Mouse (Mus musculus) embryonic facial prominence, embryonic 12.5 days (tissue): ENCODE measurements around the gene Hoxb7. TPM values are rescaled to one million over a fixed set of nuclear protein-coding genes. Genes with fewer than 3 reads are reported as not detected.

ENCODE experiments used
- ATAC-seq: fragments of 200-750 bp; cut with Nextera tagmentation; 2 replicates; pipeline ENCODE4 v1.8.0; 2017; ENCODE audit not compliant: insufficient number of reproducible peaks, insufficient read depth, low FRiP score, low TSS enrichment
- H3K27ac ChIP-seq: fragments of 300-500 bp; sonication (generic); 2 replicates; pipeline ENCODE4 v1.5.1; 2016; ENCODE audit warnings: mild to moderate bottlenecking
- H3K27me3 ChIP-seq: fragments of 300-500 bp; sonication (generic); 2 replicates; pipeline ENCODE4 v1.6.1; 2016; ENCODE audit warnings: mild to moderate bottlenecking, moderate library complexity
- H3K36me3 ChIP-seq: fragments of 300-500 bp; sonication (generic); 2 replicates; pipeline ENCODE4 v1.6.1; 2016; ENCODE audit warnings: mild to moderate bottlenecking
- H3K4me1 ChIP-seq: fragments of 300-500 bp; sonication (generic); 2 replicates; pipeline ENCODE4 v1.6.1; 2016
- H3K4me2 ChIP-seq: fragments of 300-500 bp; sonication (generic); replicated peaks from 2 replicates; pipeline ENCODE4 v1.6.1; 2016; ENCODE audit warnings: mild to moderate bottlenecking, moderate library complexity
- H3K4me3 ChIP-seq: fragments of 300-500 bp; sonication (generic); 2 replicates; pipeline ENCODE4 v1.5.1; 2016; ENCODE audit warnings: mild to moderate bottlenecking
- H3K9ac ChIP-seq: fragments of 300-500 bp; sonication (generic); 2 replicates; pipeline ENCODE4 v1.6.1; 2016; ENCODE audit warnings: mild to moderate bottlenecking, moderate library complexity
- H3K9me3 ChIP-seq: fragments of 300-500 bp; sonication (generic); 2 replicates; pipeline ENCODE4 v1.6.1; 2016; ENCODE audit warnings: mild to moderate bottlenecking, moderate library complexity
- WGBS: fragments of 180-500 bp; shearing (Covaris S2); methylation state at CpG from one replicate; pipeline ENCODE4 v1.1.7; 2016; 5-methylcytosine and 5-hydroxymethylcytosine counted together
- polyA plus RNA-seq: library from polyadenylated mRNA; unstranded; fragments of >200 nt; fragmentation: Nextera tagmentation; extraction: Ambion mirVana; gene quantifications from 2 replicates; pipeline ENCODE4 v1.2.1, GENCODE M21; 2016

The Hoxb7 gene
- not detected in 2 replicates for polyA plus RNA-seq

- WGBS: 1% methylated on average over 43 of the region's 43 CpGs
- Histone ChIP-seq H3K4me1 (0 out of 2 replicates have a peak, but pooled peaks cover 3% of the 10 kb centered on the region), H3K9me3 (no peaks in the 10 kb centered on the region), H3K36me3 (no peaks in the 10 kb centered on the region), H3K4me3 (0 out of 2 replicates have a peak within 1 kb of the TSS, but pooled peaks have one; percentile 7), H3K9ac (no peak within 1 kb of the TSS), H3K27me3 (peaks cover 99% of the 10 kb centered on the region), H3K27ac (no peak within 1 kb of the TSS), H3K4me2 (peak within 1 kb of the TSS; percentile 21; the same call in 1 of the 2 replicates)
- ATAC-seq: no peak
Observed at GRCm38 (mm10) chr11:96285771-96286738, at the start of gene Hoxb7. Gene Hoxb7 (plus strand): TSS chr11:96286623.

GRCm38 (mm10) chr11:96240211-96240610, 46.2 kb upstream of the Hoxb7 start:
- Histone ChIP-seq H3K9me3 (no peaks in the 10 kb centered on the region), H3K4me2 (no peak overlapping the region), H3K4me1 (no peaks in the 10 kb centered on the region), H3K4me3 (no peak overlapping the region), H3K9ac (no peak overlapping the region), H3K27ac (no peak overlapping the region), H3K27me3 (peaks cover 24% of the 10 kb centered on the region), H3K36me3 (no peaks in the 10 kb centered on the region)
- no peak for ATAC-seq
- 1% methylated on average over 7 of the region's 7 CpGs for WGBS

GRCm38 (mm10) chr11:96250901-96251300, 35.5 kb upstream of the Hoxb7 start:
- 2% methylated on average over 12 of the region's 14 CpGs for WGBS

GRCm38 (mm10) chr11:96251480-96252031, 34.9 kb upstream of the Hoxb7 start:
- Histone ChIP-seq H3K4me2 (no peak overlapping the region), H3K9me3 (no peaks in the 10 kb centered on the region), H3K4me1 (no peaks in the 10 kb centered on the region), H3K4me3 (no peak overlapping the region), H3K9ac (no peak overlapping the region), H3K27ac (no peak overlapping the region), H3K27me3 (peaks cover 92% of the 10 kb centered on the region), H3K36me3 (no peaks in the 10 kb centered on the region)
- 2% methylated on average over 46 of the region's 46 CpGs for WGBS
- no peak for ATAC-seq

More at GRCm38 (mm10) chr11:96250901-96251300, 35.5 kb upstream of the Hoxb7 start:
- H3K4me1 ChIP-seq: no peaks in the 10 kb centered on the region
- peaks cover 85% of the 10 kb centered on the region for H3K27me3 ChIP-seq
- H3K27ac ChIP-seq: no peak overlapping the region
- H3K9me3 ChIP-seq: no peaks in the 10 kb centered on the region
- H3K4me3 ChIP-seq: no peak overlapping the region
- ATAC-seq: no peak
- no peak overlapping the region for H3K9ac ChIP-seq
- no peak overlapping the region for H3K4me2 ChIP-seq
- no peaks in the 10 kb centered on the region for H3K36me3 ChIP-seq

- Histone ChIP-seq H3K4me1 (no peaks in the 10 kb centered on the region), H3K4me3 (no peak overlapping the region), H3K27me3 (peaks cover 95% of the 10 kb centered on the region), H3K36me3 (no peaks in the 10 kb centered on the region), H3K27ac (no peak overlapping the region), H3K9me3 (no peaks in the 10 kb centered on the region), H3K9ac (no peak overlapping the region), H3K4me2 (no peak overlapping the region)
- 2% methylated on average over 12 of the region's 12 CpGs for WGBS
- ATAC-seq: no peak
Observed at GRCm38 (mm10) chr11:96252541-96253120, 33.8 kb upstream of the Hoxb7 start.

GRCm38 (mm10) chr11:96254221-96254620, 32.2 kb upstream of the Hoxb7 start:
- Histone ChIP-seq H3K4me1 (no peaks in the 10 kb centered on the region), H3K9me3 (no peaks in the 10 kb centered on the region), H3K9ac (no peak overlapping the region), H3K27ac (no peak overlapping the region), H3K4me3 (no peak overlapping the region), H3K27me3 (peaks cover 99% of the 10 kb centered on the region), H3K4me2 (no peak overlapping the region), H3K36me3 (no peaks in the 10 kb centered on the region)
- ATAC-seq: no peak
- 2% methylated on average over 11 of the region's 11 CpGs for WGBS

GRCm38 (mm10) chr11:96255111-96255995, 31.1 kb upstream of the Hoxb7 start:
- Histone ChIP-seq H3K4me2 (no peak overlapping the region), H3K4me3 (no peak overlapping the region), H3K36me3 (no peaks in the 10 kb centered on the region), H3K27ac (no peak overlapping the region), H3K9ac (no peak overlapping the region), H3K4me1 (no peaks in the 10 kb centered on the region), H3K27me3 (peaks cover 99% of the 10 kb centered on the region), H3K9me3 (no peaks in the 10 kb centered on the region)
- ATAC-seq: no peak
- WGBS: 1% methylated on average over 39 of the region's 39 CpGs

GRCm38 (mm10) chr11:96255996-96256445, 30.4 kb upstream of the Hoxb7 start:
- ATAC-seq: no peak
- Histone ChIP-seq H3K4me2 (no peak overlapping the region), H3K4me1 (no peaks in the 10 kb centered on the region), H3K27ac (no peak overlapping the region), H3K36me3 (no peaks in the 10 kb centered on the region), H3K4me3 (no peak overlapping the region), H3K9me3 (no peaks in the 10 kb centered on the region), H3K27me3 (peaks cover 99% of the 10 kb centered on the region), H3K9ac (no peak overlapping the region)
- WGBS: 2% methylated on average over 14 of the region's 14 CpGs

- H3K36me3 ChIP-seq: no peaks in the 10 kb centered on the region
- H3K27me3 ChIP-seq: peaks cover 99% of the 10 kb centered on the region
- no peak overlapping the region for H3K4me2 ChIP-seq
- ATAC-seq: no peak
- H3K9me3 ChIP-seq: no peaks in the 10 kb centered on the region
- H3K4me3 ChIP-seq: no peak overlapping the region
- no peak overlapping the region for H3K27ac ChIP-seq
- WGBS: 20% methylated on average over 2 of the region's 2 CpGs
- H3K9ac ChIP-seq: no peak overlapping the region
- H3K4me1 ChIP-seq: no peaks in the 10 kb centered on the region
Observed at GRCm38 (mm10) chr11:96257141-96257540, 29.3 kb upstream of the Hoxb7 start.

GRCm38 (mm10) chr11:96259038-96259437, 27.4 kb upstream of the Hoxb7 start:
- H3K36me3 ChIP-seq: no peaks in the 10 kb centered on the region
- no peak overlapping the region for H3K4me2 ChIP-seq
- ATAC-seq: no peak
- H3K4me1 ChIP-seq: no peaks in the 10 kb centered on the region
- H3K4me3 ChIP-seq: no peak overlapping the region
- H3K27ac ChIP-seq: no peak overlapping the region
- H3K9ac ChIP-seq: no peak overlapping the region
- H3K9me3 ChIP-seq: no peaks in the 10 kb centered on the region
- WGBS: 3% methylated on average over 2 of the region's 2 CpGs
- peaks cover 99% of the 10 kb centered on the region for H3K27me3 ChIP-seq

GRCm38 (mm10) chr11:96259511-96259910, 26.9 kb upstream of the Hoxb7 start:
- Histone ChIP-seq H3K4me2 (no peak overlapping the region), H3K9me3 (no peaks in the 10 kb centered on the region), H3K9ac (no peak overlapping the region), H3K36me3 (no peaks in the 10 kb centered on the region), H3K27me3 (peaks cover 99% of the 10 kb centered on the region), H3K4me3 (no peak overlapping the region), H3K27ac (no peak overlapping the region), H3K4me1 (no peaks in the 10 kb centered on the region)
- 8% methylated on average over 1 of the region's 1 CpGs for WGBS
- ATAC-seq: no peak
